Mouse (Mus musculus) G1E (cell line): Measurements from ENCODE around the gene Arap2.

Experiments
- CTCF ChIP-seq: IDR thresholded peaks from 2 replicates; pipeline ENCODE4 v1.5.1; 2012; ENCODE audit warnings: low read depth, low read length, inconsistent platforms, mixed read lengths
- GATA1 ChIP-seq: IDR thresholded peaks from 2 replicates; pipeline ENCODE4 v1.6.1; 2012; ENCODE audit warnings: borderline replicate concordance, low read length, inconsistent platforms, mixed read lengths
- POLR2AphosphoS5 ChIP-seq: IDR thresholded peaks from 2 replicates; pipeline ENCODE4 v1.6.1; 2012; ENCODE audit warnings: low read depth, low read length, inconsistent platforms; ENCODE audit not compliant: insufficient replicate concordance
- TAL1 ChIP-seq: conservative IDR thresholded peaks from 2 replicates; pipeline ENCODE4 v1.6.1; 2012; ENCODE audit warnings: low read depth, low read length, inconsistent platforms, mixed read lengths

GRCm38 (mm10) chr5:62739451-62740415 is 26.2 kb downstream of the Arap2 start:
- TF ChIP-seq CTCF: no peak
- no peak for TF ChIP-seq GATA1
- TF ChIP-seq TAL1: no peak
- TF ChIP-seq POLR2AphosphoS5: no peak
